Mouse (Mus musculus): Measurements from ENCODE around the gene Polr2b.

DNA sequence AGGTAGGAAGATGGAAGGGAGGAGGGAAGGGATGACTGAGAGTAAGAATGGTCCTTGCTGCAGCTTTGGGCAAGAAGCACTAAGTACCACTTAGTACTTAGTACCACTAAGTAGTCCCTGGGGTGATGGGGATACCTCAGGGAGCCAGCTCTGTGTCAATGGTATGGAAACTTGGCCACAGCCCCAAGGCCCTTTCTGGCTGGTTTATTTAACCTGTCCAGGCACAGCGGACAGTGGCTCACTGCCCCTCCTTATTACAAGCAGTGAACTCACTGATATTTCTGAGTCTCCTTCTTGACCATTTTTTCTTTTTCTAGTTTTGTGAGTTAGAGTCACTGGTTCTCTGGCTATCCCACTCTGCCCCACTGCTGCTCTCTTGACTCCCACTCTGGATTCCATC, 57.2 kb downstream of the Polr2b start:
- TF ChIP-seq CTCF (IDR thresholded peaks at IDR 0.05; ENCODE audit: control insufficient read depth, insufficient read depth, insufficient replicate concordance, low read depth, low read length), result no peak
- no peak for TF ChIP-seq POLR2A (IDR thresholded peaks at IDR 0.05; ENCODE audit: control insufficient read depth, low read depth, low read length)
